Mouse (Mus musculus) forebrain, embryonic 13.5 days (tissue): Measurements from ENCODE around the gene Asb1. TPM values are rescaled to one million over a fixed set of nuclear protein-coding genes. Genes with fewer than 3 reads are reported as not detected.

ENCODE experiments used
- polyA plus RNA-seq: library from polyadenylated mRNA; unstranded; fragments of >200 nt; fragmentation: Nextera tagmentation; extraction: Ambion mirVana; gene quantifications from 2 replicates; pipeline ENCODE4 v1.2.1, GENCODE M21; 2015

The Asb1 gene
- polyA plus RNA-seq, 1 experiment from 2014 or later, result 11.0 TPM

Other genes starting within 250 kb of the Asb1 start
- 10.0 and 10.9 TPM in 2 replicates for gene Scly, start 242.2 kb upstream of the Asb1 start, polyA plus RNA-seq
- 0.05 TPM in 1 of 2 replicates, not detected in the other for gene Espnl, start 218.5 kb upstream of the Asb1 start, polyA plus RNA-seq
- gene Klhl30, start 189.5 kb upstream of the Asb1 start, polyA plus RNA-seq, result 0.05 TPM in 1 of 2 replicates, not detected in the other
- gene Erfe, start 174.1 kb upstream of the Asb1 start, polyA plus RNA-seq, result 0.54 and 0.67 TPM in 2 replicates
- gene Ilkap, start 141.7 kb upstream of the Asb1 start, polyA plus RNA-seq, result 162 and 181 TPM in 2 replicates
- 314 and 322 TPM in 2 replicates for gene Hes6, start 126.5 kb upstream of the Asb1 start, polyA plus RNA-seq
- 2.6 and 3.8 TPM in 2 replicates for gene Per2, start 81.2 kb upstream of the Asb1 start, polyA plus RNA-seq
- 9.9 and 11.2 TPM in 2 replicates for gene Traf3ip1, start 45.9 kb upstream of the Asb1 start, polyA plus RNA-seq